Mouse (Mus musculus) forebrain, embryonic 15.5 days (tissue): ENCODE results near the gene Etl4. TPM values are rescaled to one million over a fixed set of nuclear protein-coding genes. Genes with fewer than 3 reads are reported as not detected.
"Not testable (repeated sequence)": the region's sequence is repeated elsewhere in the genome, so short reads cannot be mapped to it uniquely, and the experiment has no call there.

Experiments used
- ATAC-seq: fragments of 200-750 bp; cut with Nextera tagmentation; replicated peaks from 2 replicates; pipeline ENCODE4 v1.8.0; 2017; ENCODE audit warnings: mild to moderate bottlenecking, moderate TSS enrichment, moderate library complexity
- H3K27ac ChIP-seq: fragments of 300-500 bp; sonication (generic); replicated peaks from 2 replicates; pipeline ENCODE4 v1.5.1; 2015; ENCODE audit warnings: mild to moderate bottlenecking, inconsistent platforms
- H3K27me3 ChIP-seq: fragments of 300-500 bp; sonication (generic); 2 replicates; pipeline ENCODE4 v1.6.1; 2015; ENCODE audit warnings: inconsistent platforms
- H3K36me3 ChIP-seq: fragments of 300-500 bp; sonication (generic); 2 replicates; pipeline ENCODE4 v1.6.1; 2015; ENCODE audit warnings: mild to moderate bottlenecking, inconsistent platforms
- H3K4me1 ChIP-seq: fragments of 300-500 bp; sonication (generic); 2 replicates; pipeline ENCODE4 v1.6.1; 2015; ENCODE audit warnings: inconsistent platforms
- H3K4me2 ChIP-seq: fragments of 300-500 bp; sonication (generic); replicated peaks from 2 replicates; pipeline ENCODE4 v1.6.1; 2015; ENCODE audit warnings: mild to moderate bottlenecking, inconsistent platforms
- H3K4me3 ChIP-seq: fragments of 300-500 bp; sonication (generic); 2 replicates; pipeline ENCODE4 v1.5.1; 2015; ENCODE audit warnings: mild to moderate bottlenecking, inconsistent platforms
- H3K9ac ChIP-seq: fragments of 300-500 bp; sonication (generic); replicated peaks from 2 replicates; pipeline ENCODE4 v1.6.1; 2015; ENCODE audit warnings: mild to moderate bottlenecking, inconsistent platforms
- H3K9me3 ChIP-seq: fragments of 300-500 bp; sonication (generic); 2 replicates; pipeline ENCODE4 v1.6.1; 2016; ENCODE audit warnings: inconsistent platforms
- WGBS: fragments of 180-500 bp; shearing (Covaris S2); methylation state at CpG from one replicate; pipeline ENCODE4 v1.1.7; 2015; ENCODE audit warnings: mixed read lengths; 5-methylcytosine and 5-hydroxymethylcytosine counted together
- polyA plus RNA-seq: library from polyadenylated mRNA; unstranded; fragments of >200 nt; fragmentation: Nextera tagmentation; extraction: Ambion mirVana; gene quantifications from 2 replicates; pipeline ENCODE4 v1.2.1, GENCODE M21; 2015

Etl4 gene
- polyA plus RNA-seq, 1 experiment from 2014 or later = 15.7 TPM

GRCm38 (mm10) chr2:20654598-20655340, 745.2 kb downstream of the Etl4 start:
- Histone ChIP-seq H3K9me3 (no peaks in the 10 kb centered on the region), H3K27ac (no peak overlapping the region), H3K4me3 (no peak overlapping the region), H3K36me3 (no peaks in the 10 kb centered on the region), H3K27me3 (no peaks in the 10 kb centered on the region), H3K4me2 (no peak overlapping the region), H3K9ac (no peak overlapping the region), H3K4me1 (peaks cover 3% of the 10 kb centered on the region)
- 25% methylated on average over 9 of the region's 9 CpGs for WGBS
- no peak for ATAC-seq

GRCm38 (mm10) chr2:20655341-20655612, 745.7 kb downstream of the Etl4 start:
- no peak overlapping the region for H3K9ac ChIP-seq
- no peaks in the 10 kb centered on the region for H3K4me1 ChIP-seq
- no peaks in the 10 kb centered on the region for H3K36me3 ChIP-seq
- WGBS = 4% methylated on average over 2 of the region's 2 CpGs
- no peak overlapping the region for H3K27ac ChIP-seq
- ATAC-seq = no peak
- H3K27me3 ChIP-seq = no peaks in the 10 kb centered on the region
- H3K9me3 ChIP-seq = no peaks in the 10 kb centered on the region
- H3K4me2 ChIP-seq = no peak overlapping the region
- no peak overlapping the region for H3K4me3 ChIP-seq

GRCm38 (mm10) chr2:20657856-20658255, 748.3 kb downstream of the Etl4 start:
- H3K9ac ChIP-seq = no peak overlapping the region
- H3K9me3 ChIP-seq = no peaks in the 10 kb centered on the region

GRCm38 (mm10) chr2:20661841-20662240, 752.3 kb downstream of the Etl4 start:
- Histone ChIP-seq H3K4me2 (no peak overlapping the region), H3K4me1 (no peaks in the 10 kb centered on the region), H3K9me3 (no peaks in the 10 kb centered on the region), H3K27me3 (no peaks in the 10 kb centered on the region), H3K36me3 (no peaks in the 10 kb centered on the region), H3K4me3 (no peak overlapping the region), H3K9ac (no peak overlapping the region), H3K27ac (no peak overlapping the region)
- no peak for ATAC-seq
- WGBS = 93% methylated on average over 11 of the region's 11 CpGs

More at GRCm38 (mm10) chr2:20657856-20658255, 748.3 kb downstream of the Etl4 start:
- no peaks in the 10 kb centered on the region for H3K27me3 ChIP-seq
- no peaks in the 10 kb centered on the region for H3K36me3 ChIP-seq
- no peak for ATAC-seq
- 83% methylated on average over 3 of the region's 3 CpGs for WGBS
- no peaks in the 10 kb centered on the region for H3K4me1 ChIP-seq
- no peak overlapping the region for H3K27ac ChIP-seq
- H3K4me2 ChIP-seq = no peak overlapping the region
- no peak overlapping the region for H3K4me3 ChIP-seq

- WGBS = 91% methylated on average over 3 of the region's 3 CpGs
- Histone ChIP-seq H3K9me3 (no peaks in the 10 kb centered on the region), H3K4me1 (no peaks in the 10 kb centered on the region), H3K27ac (no peak overlapping the region), H3K9ac (no peak overlapping the region), H3K36me3 (no peaks in the 10 kb centered on the region), H3K4me2 (no peak overlapping the region), H3K4me3 (no peak overlapping the region), H3K27me3 (no peaks in the 10 kb centered on the region)
- ATAC-seq = no peak
These were observed 753.1 kb downstream of the Etl4 start for GRCm38 (mm10) chr2:20662696-20663095.

DNA sequence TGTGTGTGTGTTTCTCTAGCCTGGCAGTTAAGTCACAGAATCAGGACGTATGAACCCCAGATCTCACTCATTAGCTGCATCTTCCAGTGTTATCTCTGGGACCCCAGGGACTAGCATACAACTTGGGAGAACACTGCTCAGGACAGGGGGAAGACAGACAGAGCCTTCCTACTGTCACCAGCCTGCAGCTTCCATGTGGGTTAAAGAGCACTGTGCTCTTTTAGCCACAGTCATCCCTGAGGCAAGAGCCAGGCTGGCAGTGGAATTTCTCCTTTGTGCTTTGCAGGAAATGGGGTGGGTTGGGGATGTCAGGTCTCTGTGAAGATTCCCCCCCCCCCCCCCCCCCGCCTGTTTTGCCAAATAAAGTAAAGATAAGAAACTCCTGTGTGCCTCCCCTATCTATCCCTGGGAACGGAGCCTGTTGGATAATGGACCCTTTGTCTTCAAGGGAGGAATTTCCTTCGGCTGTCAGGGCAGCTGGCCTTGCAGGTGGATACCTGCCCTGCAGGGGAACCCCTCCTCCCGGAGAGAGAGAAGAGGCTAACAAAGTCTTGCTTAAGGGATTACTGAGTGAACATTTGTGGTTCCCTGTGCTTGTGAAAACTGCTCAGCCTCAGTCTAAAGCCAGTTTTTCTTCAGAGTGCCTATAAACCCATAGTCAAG, 755.9 kb downstream of the Etl4 start:
- no peaks in the 10 kb centered on the region for H3K4me1 ChIP-seq
- H3K4me2 ChIP-seq = no peak overlapping the region
- no peaks in the 10 kb centered on the region for H3K27me3 ChIP-seq
- H3K4me3 ChIP-seq = no peak overlapping the region
- H3K36me3 ChIP-seq = no peaks in the 10 kb centered on the region
- H3K9ac ChIP-seq = no peak overlapping the region
- no peak overlapping the region for H3K27ac ChIP-seq
- no peaks in the 10 kb centered on the region for H3K9me3 ChIP-seq
- ATAC-seq = 0 out of 2 replicates have a peak, but pooled peaks have one; percentile 20
- WGBS = 21% methylated on average over 5 of the region's 5 CpGs

DNA sequence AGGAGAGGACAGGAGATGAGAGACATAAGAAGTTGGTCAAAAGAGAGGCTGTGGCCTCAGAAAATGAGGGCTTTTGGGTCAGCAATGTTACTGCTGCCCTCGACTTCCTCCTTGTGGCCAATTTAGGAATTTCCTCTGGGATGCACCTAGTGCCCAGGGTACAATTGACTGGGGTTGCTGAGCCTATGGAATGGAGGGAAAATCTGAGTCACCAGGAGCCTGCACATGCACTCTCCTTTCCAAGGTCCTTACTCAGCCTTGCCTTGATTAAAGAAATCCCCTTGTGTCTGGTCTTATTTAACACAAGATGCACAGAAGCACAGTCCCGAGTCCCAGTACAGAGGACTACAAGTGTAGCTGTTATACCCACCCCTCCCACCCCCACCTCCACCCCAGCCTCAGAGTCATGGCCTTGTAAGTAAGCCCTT, 756.5 kb downstream of the Etl4 start:
- Histone ChIP-seq H3K9ac (no peak overlapping the region), H3K9me3 (no peaks in the 10 kb centered on the region), H3K27ac (no peak overlapping the region), H3K4me1 (no peaks in the 10 kb centered on the region), H3K4me3 (no peak overlapping the region), H3K36me3 (no peaks in the 10 kb centered on the region), H3K4me2 (no peak overlapping the region), H3K27me3 (no peaks in the 10 kb centered on the region)
- peak; percentile 75 for ATAC-seq
- 29% methylated on average over 2 of the region's 2 CpGs for WGBS

DNA sequence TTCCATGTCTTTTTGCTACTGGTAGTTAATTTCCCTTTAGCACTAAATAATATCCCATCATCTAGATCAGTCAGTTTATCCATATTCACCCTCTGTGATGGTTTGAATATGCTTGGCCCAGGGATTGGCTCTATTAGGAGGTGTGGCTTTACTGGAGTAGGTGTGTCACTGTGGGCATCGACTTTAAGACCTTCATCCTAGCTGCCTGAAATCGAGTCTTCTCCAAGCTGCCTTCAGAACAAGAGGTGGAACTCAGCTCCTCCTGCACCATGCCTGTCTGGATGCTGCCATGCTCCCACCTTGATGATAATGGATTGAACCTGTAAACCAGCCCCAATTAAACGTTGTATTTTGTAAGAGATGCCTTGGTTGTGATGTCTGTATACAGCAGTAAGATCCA, 758.3 kb downstream of the Etl4 start:
- no peak overlapping the region for H3K9ac ChIP-seq
- H3K4me1 ChIP-seq = no peaks in the 10 kb centered on the region
- WGBS = 93% methylated on average over 3 of the region's 3 CpGs
- no peak for ATAC-seq
- no peaks in the 10 kb centered on the region for H3K36me3 ChIP-seq
- no peak overlapping the region for H3K27ac ChIP-seq
- H3K27me3 ChIP-seq = no peaks in the 10 kb centered on the region
- H3K4me3 ChIP-seq = no peak overlapping the region
- no peaks in the 10 kb centered on the region for H3K9me3 ChIP-seq
- H3K4me2 ChIP-seq = no peak overlapping the region

DNA sequence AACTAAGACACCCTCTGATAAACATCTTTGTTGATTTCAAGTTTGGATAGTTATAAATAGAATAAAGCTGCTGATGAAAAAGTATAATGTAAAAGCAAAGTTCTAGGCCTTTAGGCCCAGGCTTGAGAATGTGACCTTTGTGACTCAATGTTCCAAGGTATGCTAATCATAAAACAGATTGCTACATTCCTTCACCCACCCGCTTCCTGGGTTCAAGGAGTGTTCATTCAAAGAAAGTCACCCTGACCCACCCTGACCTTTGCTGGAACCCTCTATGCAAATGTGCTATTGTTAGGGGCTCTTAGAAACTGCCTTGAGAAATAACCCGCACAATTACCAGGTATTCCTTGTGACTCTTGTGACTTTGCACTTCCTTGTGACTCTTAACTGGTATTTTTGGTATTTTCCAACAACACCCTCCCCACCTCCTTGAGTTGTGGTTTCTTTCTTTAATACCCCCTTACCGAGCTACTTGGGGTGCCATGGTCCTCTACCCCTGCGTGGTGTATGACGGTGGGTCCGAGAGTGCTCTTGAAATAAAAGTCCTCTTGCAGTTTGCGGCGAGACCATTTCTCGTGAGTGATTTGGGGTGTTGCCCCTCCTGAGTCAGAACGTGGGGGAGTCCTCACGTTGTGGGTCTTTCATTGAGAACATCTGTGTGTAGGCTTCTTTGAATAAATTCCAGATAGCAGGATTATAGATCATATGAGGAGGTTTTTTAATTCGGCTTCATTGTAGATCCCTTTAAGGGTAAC, 758.9 kb downstream of the Etl4 start:
- H3K4me1 ChIP-seq = not testable (repeated sequence)

DNA sequence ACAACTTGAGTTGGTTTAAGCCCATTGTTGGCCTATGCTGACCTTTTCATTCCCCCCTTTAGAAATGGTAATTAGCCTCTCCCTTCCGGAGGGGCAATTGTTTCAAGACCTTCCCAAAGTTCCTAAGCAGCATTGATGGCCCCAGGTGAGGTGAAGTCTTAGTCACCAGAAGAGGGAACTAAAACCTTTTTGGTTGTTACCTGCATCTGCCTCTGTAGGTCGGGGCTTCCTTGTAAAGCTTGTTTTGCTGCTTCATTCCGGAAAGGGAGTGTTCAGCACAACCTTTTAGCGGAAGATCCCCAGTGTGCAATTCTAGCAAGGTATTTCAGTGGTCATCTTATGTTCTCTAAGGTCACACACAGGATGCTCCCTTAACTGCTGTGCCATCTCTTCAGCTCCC, 759.8 kb downstream of the Etl4 start:
- ATAC-seq = no peak
- H3K4me2 ChIP-seq = no peak overlapping the region
- WGBS = 66% methylated on average over 4 of the region's 4 CpGs
- peaks cover 2% of the 10 kb centered on the region; the same call in 1 of the 2 replicates for H3K4me1 ChIP-seq
- no peak overlapping the region for H3K27ac ChIP-seq
- no peak overlapping the region for H3K9ac ChIP-seq
- no peak overlapping the region for H3K4me3 ChIP-seq
- no peaks in the 10 kb centered on the region for H3K27me3 ChIP-seq
- H3K36me3 ChIP-seq = no peaks in the 10 kb centered on the region
- H3K9me3 ChIP-seq = no peaks in the 10 kb centered on the region

More for the DNA sequence above, 758.9 kb downstream of the Etl4 start:
- not testable (repeated sequence) for H3K36me3 ChIP-seq, H3K9ac ChIP-seq, H3K4me3 ChIP-seq, H3K4me2 ChIP-seq, ATAC-seq, H3K27ac ChIP-seq, H3K27me3 ChIP-seq, H3K9me3 ChIP-seq
- WGBS = 88% methylated on average over 12 of the region's 12 CpGs

- Histone ChIP-seq H3K9ac (no peak overlapping the region), H3K36me3 (no peaks in the 10 kb centered on the region), H3K4me1 (peaks cover 2% of the 10 kb centered on the region; the same call in 1 of the 2 replicates), H3K27me3 (no peaks in the 10 kb centered on the region), H3K27ac (no peak overlapping the region), H3K9me3 (no peaks in the 10 kb centered on the region), H3K4me2 (no peak overlapping the region), H3K4me3 (no peak overlapping the region)
- WGBS = 70% methylated on average over 13 of the region's 13 CpGs
- ATAC-seq = no peak
These were observed 762.1 kb downstream of the Etl4 start for GRCm38 (mm10) chr2:20671546-20672255.

DNA sequence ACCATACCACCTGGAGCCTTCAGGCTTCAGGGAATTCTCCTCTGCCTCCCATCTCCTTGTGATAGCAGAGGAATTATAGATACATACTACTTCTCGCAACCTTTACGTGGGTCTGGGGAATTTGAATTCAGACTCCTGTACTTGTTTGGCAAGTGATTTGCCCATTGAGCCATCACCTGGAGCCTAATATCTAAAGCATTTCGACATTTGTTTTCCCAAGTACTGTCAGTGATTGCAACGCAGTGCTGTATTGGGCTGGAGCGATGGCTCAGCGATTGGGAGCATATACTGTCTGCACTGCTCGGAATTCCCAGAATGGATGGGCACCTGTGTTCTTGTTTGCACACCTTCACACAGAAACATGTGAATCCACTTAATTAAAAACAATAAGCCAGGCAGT, 762.7 kb downstream of the Etl4 start:
- Histone ChIP-seq H3K9me3 (no peaks in the 10 kb centered on the region), H3K9ac (no peak overlapping the region), H3K27ac (no peak overlapping the region), H3K4me3 (no peak overlapping the region), H3K27me3 (no peaks in the 10 kb centered on the region), H3K4me1 (peaks cover 2% of the 10 kb centered on the region; the same call in 1 of the 2 replicates), H3K36me3 (no peaks in the 10 kb centered on the region), H3K4me2 (no peak overlapping the region)
- 93% methylated on average over 7 of the region's 7 CpGs for WGBS
- no peak for ATAC-seq
